Mouse (Mus musculus) olfactory bulb, adult 2 months (tissue): ENCODE measurements around the gene Phldb2. TPM values are rescaled to one million over a fixed set of nuclear protein-coding genes. Genes with fewer than 3 reads are reported as not detected.

Experiments used
- H3K27ac ChIP-seq: fragments of 200-500 bp; 2 replicates; pipeline ENCODE4 v1.5.1; 2012; ENCODE audit warnings: low read depth, low read length; ENCODE audit not compliant: insufficient read depth
- H3K4me1 ChIP-seq: fragments of 200-500 bp; 2 replicates; pipeline ENCODE4 v1.6.1; 2012; ENCODE audit warnings: low read length; ENCODE audit not compliant: control insufficient read depth, insufficient read depth
- H3K4me3 ChIP-seq: fragments of 200-500 bp; 2 replicates; pipeline ENCODE4 v1.5.1; 2012; ENCODE audit warnings: mild to moderate bottlenecking, low read depth, low read length, moderate library complexity; ENCODE audit not compliant: insufficient read depth
- CTCF ChIP-seq: fragments of 200-500 bp; IDR thresholded peaks from 2 replicates; pipeline ENCODE4 v1.5.1; 2012; ENCODE audit warnings: low read depth, mild to moderate bottlenecking, low read length, moderate library complexity; ENCODE audit not compliant: insufficient read depth
- POLR2A ChIP-seq: fragments of 200-500 bp; IDR thresholded peaks from 2 replicates; pipeline ENCODE4 v1.6.1; 2012; ENCODE audit warnings: mild to moderate bottlenecking, low read depth, low read length, moderate library complexity; ENCODE audit not compliant: insufficient read depth
- WGBS: fragments of 180-500 bp; shearing (Covaris S2); methylation state at CpG from one replicate; pipeline ENCODE4 v1.1.7; 2018; 5-methylcytosine and 5-hydroxymethylcytosine counted together
- polyA plus RNA-seq: library from polyadenylated mRNA; stranded (reverse); fragments of >200 nt; gene quantifications from 2 replicates; pipeline ENCODE4 v1.2.4, GENCODE M21; 2012; ENCODE audit warnings: low replicate concordance; ENCODE audit not compliant: missing spikeins, insufficient read depth, insufficient read length

Phldb2 gene
- polyA plus RNA-seq, 1 experiment, result not detected

GRCm38 (mm10) chr16:45697996-45698395, 255.4 kb downstream of the Phldb2 start:
- TF ChIP-seq CTCF (no peak), POLR2A (no peak)
- Histone ChIP-seq H3K27ac (no peak overlapping the region), H3K4me1 (peaks cover 6% of the 10 kb centered on the region), H3K4me3 (no peak overlapping the region)
- 45% methylated on average over 6 of the region's 6 CpGs for WGBS

Other genes starting within 250 kb of the Phldb2 start
- gene Tagln3, start 229.0 kb downstream of the Phldb2 start, polyA plus RNA-seq, result not detected in 2 replicates
- not detected in 2 replicates for gene Abhd10, start 210.6 kb downstream of the Phldb2 start, polyA plus RNA-seq
- gene Plcxd2, start 56.6 kb upstream of the Phldb2 start, polyA plus RNA-seq, result 85.3 TPM in 1 of 2 replicates, not detected in the other
- not detected in 2 replicates for gene Cd96, start 166.7 kb upstream of the Phldb2 start, polyA plus RNA-seq
- not detected in 2 replicates for gene Gm4737, start 201.5 kb upstream of the Phldb2 start, polyA plus RNA-seq